Mouse (Mus musculus): ENCODE measurements around the gene Nme6.

- TF ChIP-seq EP300 (optimal IDR thresholded peaks at IDR 0.05) (no peak), CTCF (IDR thresholded peaks at IDR 0.05; ENCODE audit: low read depth) (no peak)
These were observed 6.4 kb upstream of the Nme6 start for GRCm38 (mm10) chr9:109826181-109826580.

Measured in stomach, postnatal 0 days (tissue).